Comparison of ENCODE assay signal across 8 mouse cellular contexts in the genomic region with DNA sequence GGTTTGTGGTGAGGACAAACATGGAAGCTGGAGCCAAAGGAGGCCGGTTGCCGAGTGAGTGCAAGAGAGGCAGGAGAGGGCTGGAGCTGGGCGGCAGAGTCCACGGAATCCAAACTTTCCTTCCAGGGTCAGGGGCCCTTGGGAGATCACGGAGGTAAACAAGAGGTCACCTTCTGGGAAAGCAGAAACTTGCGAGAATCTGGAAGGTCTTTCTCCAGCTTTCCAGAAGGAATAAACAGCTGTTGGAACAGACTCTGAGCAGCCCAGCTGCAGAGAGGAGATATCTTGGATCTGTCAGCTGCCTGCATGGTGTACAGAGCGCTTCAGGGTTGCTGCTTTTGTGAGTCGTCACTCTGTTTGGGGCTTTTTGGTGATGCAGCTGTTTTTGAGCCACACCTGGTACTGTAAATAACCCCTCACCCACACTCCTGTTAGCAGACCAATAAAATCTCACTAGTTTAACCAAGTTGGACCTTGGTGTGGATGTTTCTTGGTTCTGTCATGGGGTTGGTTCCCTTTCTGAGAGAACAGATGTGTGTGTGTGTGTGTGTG. TPM values are rescaled to one million over a fixed set of nuclear protein-coding genes. Genes with fewer than 3 reads are reported as not detected.
DNase-seq lines count a peak whose midpoint lies in the region; ATAC-seq and TF ChIP-seq lines count a peak whose summit lies in the region.

No protein-coding gene starts in this region.

- H3K79me2 ChIP-seq in myocyte (ENCODE audit: control insufficient read depth, insufficient read depth): no peaks in the 10 kb centered on the region

- ATAC-seq in hindbrain, embryonic 13.5 days (ENCODE audit: low FRiP score): peak; percentile 61; the same call in 1 of the 2 replicates
- ATAC-seq in liver, embryonic 11.5 days (replicated peaks; ENCODE audit: low FRiP score): peak; percentile 70

- TF ChIP-seq POLR2A in myocyte (IDR thresholded peaks at IDR 0.05; ENCODE audit: insufficient read length, low read depth): no peak

- no peaks in the 10 kb centered on the region for H3K36me3 ChIP-seq in hindbrain, embryonic 13.5 days
- no peaks in the 10 kb centered on the region for H3K36me3 ChIP-seq in liver, embryonic 11.5 days (ENCODE audit: control insufficient read depth, insufficient read depth, low read length)
- H3K36me3 ChIP-seq in myocyte (ENCODE audit: control insufficient read depth, insufficient read depth): no peaks in the 10 kb centered on the region

- H3K4me2 ChIP-seq in hindbrain, embryonic 13.5 days: peak overlapping the region; percentile 57
- peak overlapping the region; percentile 86 for H3K4me2 ChIP-seq in liver, embryonic 11.5 days
- H3K4me2 ChIP-seq in myocyte (ENCODE audit: low read depth): peak overlapping the region; percentile 94

- intact Hi-C loops in gastrocnemius, adult 2 months (cut with DNase I): loop anchor here (2.0 to 5.0 kb wide), 3 partner anchors 40 to 170 kb away; a partner anchor contains a TSS
- intact Hi-C loops in left cerebral cortex, postnatal 14 days (cut with DNase I): no loop called here
- intact Hi-C loops in left cerebral cortex, postnatal 36 days (cut with DNase I): no loop called here

- H3ac ChIP-seq in myocyte (ENCODE audit: control insufficient read depth, insufficient read length): no peak overlapping the region

- peak overlapping the region; percentile 89 for H3K27ac ChIP-seq in gastrocnemius, adult 2 months
- peak overlapping the region; percentile 30; the same call in 1 of the 2 replicates for H3K27ac ChIP-seq in hindbrain, embryonic 13.5 days
- H3K27ac ChIP-seq in liver, embryonic 11.5 days (ENCODE audit: low read depth, low read length): no peak overlapping the region

- WGBS in hindbrain, embryonic 13.5 days: 16% methylated on average over 8 of the region's 8 CpGs
- WGBS in liver, embryonic 11.5 days: 31% methylated on average over 8 of the region's 8 CpGs

- no peaks in the 10 kb centered on the region for H3K9me3 ChIP-seq in hindbrain, embryonic 13.5 days
- no peaks in the 10 kb centered on the region for H3K9me3 ChIP-seq in liver, embryonic 11.5 days (ENCODE audit: control insufficient read depth, low read length)

- TF ChIP-seq CTCF in gastrocnemius, adult 2 months (IDR thresholded peaks at IDR 0.05): no peak

- no peaks in the 10 kb centered on the region for H3K27me3 ChIP-seq in hindbrain, embryonic 13.5 days
- no peaks in the 10 kb centered on the region for H3K27me3 ChIP-seq in liver, embryonic 11.5 days (replicated peaks; ENCODE audit: control insufficient read depth, insufficient read depth, low read length)
- H3K27me3 ChIP-seq in myocyte (ENCODE audit: control insufficient read depth, insufficient read depth, insufficient read length): no peaks in the 10 kb centered on the region

- peak overlapping the region; percentile 69 for H3K4me3 ChIP-seq in gastrocnemius, adult 2 months
- peak overlapping the region; percentile 23 for H3K4me3 ChIP-seq in hindbrain, embryonic 13.5 days
- H3K4me3 ChIP-seq in liver, embryonic 11.5 days (ENCODE audit: low read depth, low read length): peak overlapping the region; percentile 45
- H3K4me3 ChIP-seq in myocyte: peak overlapping the region; percentile 2

- peak; percentile 10 for DNase-seq in T-cell, adult 2 months (ENCODE audit: low spot score)
- peak; percentile 83 for DNase-seq in gastrocnemius, adult 2 months
- no peak for DNase-seq in liver, embryonic 11.5 days (ENCODE audit: low spot score)
- no peak for DNase-seq in left cerebral cortex, postnatal 14 days (ENCODE audit: low spot score in 2 of 2)
- DNase-seq in left cerebral cortex, postnatal 36 days (ENCODE audit: low spot score in 2 of 2): no peak
- DNase-seq in adrenal gland, adult 8-10 months: no peak

- H3K9ac ChIP-seq in hindbrain, embryonic 13.5 days: 0 out of 2 replicates have a peak overlapping the region, but pooled peaks have one; percentile 29
- H3K9ac ChIP-seq in liver, embryonic 11.5 days (ENCODE audit: low read depth, low read length): peak overlapping the region; percentile 22; the same call in 1 of the 2 replicates

- peaks cover 17% of the 10 kb centered on the region for H3K4me1 ChIP-seq in hindbrain, embryonic 13.5 days (replicated peaks)
- H3K4me1 ChIP-seq in liver, embryonic 11.5 days (replicated peaks; ENCODE audit: control insufficient read depth, insufficient read depth, low read length): peaks cover 11% of the 10 kb centered on the region

TF ChIP-seq in myocyte, 11 proteins besides CTCF, POLR2A, EP300 and RAD21:
- peak in 2 of 3 experiments; percentile 45 to 70 for TF ChIP-seq MYOG (IDR thresholded peaks at IDR 0.05; ENCODE audit: control insufficient read depth in 1 of 3, insufficient read depth in 1 of 3, insufficient read length in 2 of 3, low read depth in 2 of 3)
- TF ChIP-seq MAX (IDR thresholded peaks at IDR 0.05; ENCODE audit: low read depth): no peak
- TF ChIP-seq CEBPB (IDR thresholded peaks at IDR 0.05; ENCODE audit: insufficient read depth, poor library complexity, severe bottlenecking): no peak
- peak in 1 of 3 experiments; percentile 30 for TF ChIP-seq MYOD1 (IDR thresholded peaks at IDR 0.05; ENCODE audit: control insufficient read depth in 1 of 3, insufficient read length in 2 of 3, low read depth in 2 of 3)

RNA-seq across cellular contexts. Expression of a gene that starts 40.7 kb away (rescaled TPM):
- 100 to 1,000 TPM; 129 to 136 TPM for total RNA-seq in gastrocnemius, adult 2 months (2021)
- 147 and 149 TPM in 2 replicates for polyA plus RNA-seq in hindbrain, embryonic 13.5 days (2015; fragmentation: Nextera tagmentation; extraction: Ambion mirVana)
- polyA plus RNA-seq in liver, embryonic 11.5 days (2014; fragmentation: Nextera tagmentation; extraction: Ambion mirVana): 70.1 and 70.7 TPM in 2 replicates
- polyA plus RNA-seq in myocyte (2012; fragmentation: generic; extraction: Trizol): 81.2 TPM
- 100 to 1,000 TPM; 101 to 109 TPM for total RNA-seq in left cerebral cortex, postnatal 14 days (2021)
- 10 to 100 TPM; 90.3 to 90.7 TPM for total RNA-seq in left cerebral cortex, postnatal 36 days (2021)
- 100 to 1,000 TPM in 2 of 4 experiments, 10 to 100 TPM in 2; 88.8 to 113 (median 97.7) TPM for total RNA-seq in adrenal gland, adult 8-10 months (2022)

RNA-seq across cellular contexts. Expression of a gene that starts 45.0 kb away (rescaled TPM):
- total RNA-seq in gastrocnemius, adult 2 months (2021): under 1 TPM in 1 of 2 experiments, not detected in 1; 0.28 TPM
- polyA plus RNA-seq in hindbrain, embryonic 13.5 days (2015; fragmentation: Nextera tagmentation; extraction: Ambion mirVana): 1.6 and 1.7 TPM in 2 replicates
- polyA plus RNA-seq in liver, embryonic 11.5 days (2014; fragmentation: Nextera tagmentation; extraction: Ambion mirVana): 29.4 and 32.5 TPM in 2 replicates
- 0.37 TPM for polyA plus RNA-seq in myocyte (2012; fragmentation: generic; extraction: Trizol)
- 1 to 10 TPM; 2.1 TPM for total RNA-seq in left cerebral cortex, postnatal 14 days (2021)
- 1 to 10 TPM; 1.4 to 2.1 TPM for total RNA-seq in left cerebral cortex, postnatal 36 days (2021)
- total RNA-seq in adrenal gland, adult 8-10 months (2022): not detected

RNA-seq across cellular contexts. Expression of a gene that starts 57.2 kb away (rescaled TPM):
- 10 to 100 TPM; 62.9 to 68.9 TPM for total RNA-seq in gastrocnemius, adult 2 months (2021)
- 14.8 and 15.0 TPM in 2 replicates for polyA plus RNA-seq in hindbrain, embryonic 13.5 days (2015; fragmentation: Nextera tagmentation; extraction: Ambion mirVana)
- 20.3 and 22.0 TPM in 2 replicates for polyA plus RNA-seq in liver, embryonic 11.5 days (2014; fragmentation: Nextera tagmentation; extraction: Ambion mirVana)
- 31.3 TPM for polyA plus RNA-seq in myocyte (2012; fragmentation: generic; extraction: Trizol)
- total RNA-seq in left cerebral cortex, postnatal 14 days (2021): 1 to 10 TPM; 2.0 to 2.6 TPM
- 1 to 10 TPM; 2.0 to 2.3 TPM for total RNA-seq in left cerebral cortex, postnatal 36 days (2021)
- total RNA-seq in adrenal gland, adult 8-10 months (2022): 10 to 100 TPM; 16.1 to 22.6 (median 18.0) TPM

Comparison
In these comparisons a context has a peak if more than half of its experiments do, and no peak if none do; other contexts are left out.
1. DNase-seq: peak in T-cell, adult 2 months (single experiment) and gastrocnemius, adult 2 months (single experiment); none in liver, embryonic 11.5 days (single experiment), left cerebral cortex, postnatal 14 days (0 of 2), left cerebral cortex, postnatal 36 days (0 of 2) and adrenal gland, adult 8-10 months (single experiment).
2. H3K4me3 ChIP-seq: peak in every context shown above with its lines; median percentile 69 in gastrocnemius, adult 2 months; 45 in liver, embryonic 11.5 days; 23 in hindbrain, embryonic 13.5 days; 2 in myocyte.
3. RNA of a gene that starts 57.2 kb away (total RNA-seq): 62.9 to 68.9 TPM in gastrocnemius, adult 2 months and 16.1 to 22.6 TPM in adrenal gland, adult 8-10 months; 2.0 to 2.6 TPM in left cerebral cortex, postnatal 14 days and 2.0 to 2.3 TPM in left cerebral cortex, postnatal 36 days; every median in the first group is over 4 times any median in the second.
4. Peak in every context shown above with its lines, with median percentiles within 50 percentile points of each other: H3K4me2 ChIP-seq.